In the genomic region with DNA sequence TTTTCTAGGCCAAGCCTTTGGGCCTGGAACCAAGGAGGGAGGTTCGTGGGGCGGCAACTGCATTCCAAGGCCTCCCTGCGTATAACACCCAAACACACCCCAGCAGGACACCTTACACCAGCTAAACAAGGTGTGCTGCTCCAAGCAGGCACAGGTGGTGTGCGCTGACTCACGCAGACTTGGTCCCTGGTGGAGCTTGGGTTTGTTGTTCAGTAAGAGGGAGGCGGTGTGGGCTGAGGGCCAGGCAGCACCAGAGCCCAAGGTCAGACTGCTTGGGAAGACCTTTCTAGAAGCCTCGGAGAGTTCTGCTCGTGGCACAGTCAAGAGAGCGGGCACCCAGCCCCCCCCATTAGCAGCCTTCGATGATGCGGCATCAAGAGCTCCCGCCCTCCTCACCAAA, we compare ENCODE assay signal across 18 mouse cellular contexts. TPM values are rescaled to one million over a fixed set of nuclear protein-coding genes. Genes with fewer than 3 reads are reported as not detected.
DNase-seq lines count a peak whose midpoint lies in the region; ATAC-seq and TF ChIP-seq lines count a peak whose summit lies in the region.
"Had no signal": no experiment of that assay in that cellular context is flagged by ENCODE, and none has a peak within 500 bp of the region (broad histone marks: within the 10 kb centered on the region; RNA-seq: fewer than 3 reads in every experiment).

No protein-coding gene starts in this region.

- peaks cover 64% of the 10 kb centered on the region for H3K4me1 ChIP-seq in heart, embryonic 10.5 days
- H3K4me1 ChIP-seq in lung, postnatal 0 days (ENCODE audit: insufficient read depth, low read depth, low read length) = peaks cover 7% of the 10 kb centered on the region; the same call in 1 of the 2 replicates
- H3K4me1 ChIP-seq in lung, adult 2 months (ENCODE audit: control insufficient read depth, insufficient read depth, low read length) = peaks cover 28% of the 10 kb centered on the region
- peaks cover 26% of the 10 kb centered on the region for H3K4me1 ChIP-seq in stomach, embryonic 16.5 days (ENCODE audit: control insufficient read depth, insufficient read depth, low read length)

- H3K36me3 ChIP-seq in heart, embryonic 10.5 days = 0 out of 2 replicates have a peak, but pooled peaks cover 2% of the 10 kb centered on the region
- no peaks in the 10 kb centered on the region for H3K36me3 ChIP-seq in lung, postnatal 0 days (ENCODE audit: insufficient read depth, low read length)
- no peaks in the 10 kb centered on the region for H3K36me3 ChIP-seq in stomach, embryonic 16.5 days (ENCODE audit: control insufficient read depth, insufficient read depth, low read length)
- H3K36me3 ChIP-seq: hindbrain, embryonic 13.5 days; midbrain, embryonic 13.5 days had no signal

- no peak for DNase-seq in heart, embryonic 10.5 days (ENCODE audit: low spot score)
- no peak for DNase-seq in heart, postnatal 36 days
- DNase-seq in lung, postnatal 0 days (ENCODE audit: low spot score) = no peak
- no peak for DNase-seq in lung, adult 2 months
- DNase-seq in R1 (ENCODE audit: low read depth, low spot score) = peak; percentile 62
- no peak for DNase-seq in thymus, postnatal 36 days
- DNase-seq: cerebellum, adult 9-10 months; heart, adult 18-20 months; layer of hippocampus, adult 9-11 months; lung, embryonic 14.5 days; right cerebral cortex, postnatal 14 days; thymus, postnatal 25 days had no signal

- H3K27me3 ChIP-seq in heart, embryonic 10.5 days (ENCODE audit: insufficient read depth, poor library complexity, severe bottlenecking) = no peaks in the 10 kb centered on the region
- no peaks in the 10 kb centered on the region for H3K27me3 ChIP-seq in lung, postnatal 0 days (replicated peaks; ENCODE audit: insufficient read depth, low read length)
- no peaks in the 10 kb centered on the region for H3K27me3 ChIP-seq in stomach, embryonic 16.5 days (ENCODE audit: control insufficient read depth, insufficient read depth, low read length)
- H3K27me3 ChIP-seq: hindbrain, embryonic 13.5 days; midbrain, embryonic 13.5 days had no signal

- WGBS in heart, embryonic 10.5 days = 89% methylated on average over 12 of the region's 12 CpGs
- WGBS in lung, postnatal 0 days = 81% methylated on average over 12 of the region's 12 CpGs
- WGBS in lung, adult 2 months = 75% methylated on average over 12 of the region's 12 CpGs
- WGBS in stomach, embryonic 16.5 days = 79% methylated on average over 12 of the region's 12 CpGs

- ATAC-seq in lung, postnatal 0 days = peak; percentile 24
- peak; percentile 64; the same call in 1 of the 2 replicates for ATAC-seq in stomach, embryonic 16.5 days (ENCODE audit: insufficient read depth, low FRiP score)
- ATAC-seq: activated CD4-positive, CD25-positive, alpha-beta regulatory T cell, adult 4 months; forebrain, embryonic 14.5 days; intestine, postnatal 0 days; midbrain, embryonic 13.5 days had no signal

- no peak for TF ChIP-seq EP300 in lung, postnatal 0 days (IDR thresholded peaks at IDR 0.05)

- intact Hi-C loops in heart, postnatal 36 days (cut with DNase I) = no loop called here

- H3K9me3 ChIP-seq in heart, embryonic 10.5 days = no peaks in the 10 kb centered on the region
- no peaks in the 10 kb centered on the region for H3K9me3 ChIP-seq in lung, postnatal 0 days (ENCODE audit: low read length)
- H3K9me3 ChIP-seq in stomach, embryonic 16.5 days (replicated peaks; ENCODE audit: control insufficient read depth, low read length) = no peaks in the 10 kb centered on the region
- H3K9me3 ChIP-seq: hindbrain, embryonic 13.5 days; midbrain, embryonic 13.5 days had no signal

- no peak overlapping the region for H3K4me3 ChIP-seq in heart, embryonic 10.5 days
- H3K4me3 ChIP-seq in lung, postnatal 0 days (ENCODE audit: low read depth, low read length) = no peak overlapping the region
- no peak overlapping the region for H3K4me3 ChIP-seq in lung, adult 2 months (replicated peaks; ENCODE audit: extremely low read depth, low read depth, low read length)
- no peak overlapping the region for H3K4me3 ChIP-seq in stomach, embryonic 16.5 days (replicated peaks; ENCODE audit: low read length)
- H3K4me3 ChIP-seq: hindbrain, embryonic 13.5 days; midbrain, embryonic 13.5 days had no signal

- H3K9ac ChIP-seq in lung, postnatal 0 days (replicated peaks; ENCODE audit: low read depth) = no peak overlapping the region
- no peak overlapping the region for H3K9ac ChIP-seq in stomach, embryonic 16.5 days (ENCODE audit: low read length)
- H3K9ac ChIP-seq: hindbrain, embryonic 13.5 days; lung, embryonic 14.5 days; midbrain, embryonic 13.5 days had no signal

- TF ChIP-seq POLR2A in lung, adult 2 months (IDR thresholded peaks at IDR 0.05; ENCODE audit: borderline replicate concordance, extremely low read depth, low read depth, low read length) = no peak

- H3K4me2 ChIP-seq in lung, postnatal 0 days (replicated peaks; ENCODE audit: low read depth, low read length) = no peak overlapping the region
- no peak overlapping the region for H3K4me2 ChIP-seq in stomach, embryonic 16.5 days (ENCODE audit: low read depth, low read length)
- H3K4me2 ChIP-seq: hindbrain, embryonic 13.5 days; lung, embryonic 14.5 days; midbrain, embryonic 13.5 days had no signal

- H3K27ac ChIP-seq in heart, embryonic 10.5 days = 0 out of 2 replicates have a peak overlapping the region, but pooled peaks have one; percentile 1
- H3K27ac ChIP-seq in lung, postnatal 0 days (ENCODE audit: low read length) = no peak overlapping the region
- H3K27ac ChIP-seq in stomach, embryonic 16.5 days (ENCODE audit: low read length) = peak overlapping the region; percentile 56; the same call in 1 of the 2 replicates
- H3K27ac ChIP-seq: hindbrain, embryonic 13.5 days; midbrain, embryonic 13.5 days had no signal

- TF ChIP-seq CTCF in lung, postnatal 0 days (IDR thresholded peaks at IDR 0.05) = no peak
- TF ChIP-seq CTCF in lung, adult 2 months (IDR thresholded peaks at IDR 0.05; ENCODE audit: insufficient read depth, low read length) = no peak

RNA-seq across cellular contexts. Expression of gene Sh3pxd2a, which starts 48.0 kb away (rescaled TPM):
- polyA plus RNA-seq in heart, embryonic 10.5 days (2016; fragmentation: Nextera tagmentation; extraction: Ambion mirVana) = 3.4 and 3.9 TPM in 2 replicates
- total RNA-seq in heart, postnatal 36 days (2021) = 10 to 100 TPM; 47.7 to 59.2 TPM
- 5.6 and 6.4 TPM in 2 replicates for polyA plus RNA-seq in lung, postnatal 0 days (2015; fragmentation: Nextera tagmentation; extraction: Ambion mirVana)
- polyA plus RNA-seq in lung, adult 2 months (2012; rRNA removed) = 36.9 and 40.9 TPM in 2 replicates
- 6.3 and 6.6 TPM in 2 replicates for polyA plus RNA-seq in stomach, embryonic 16.5 days (2015; fragmentation: Nextera tagmentation; extraction: Ambion mirVana)
